Mouse (Mus musculus): ENCODE data around the gene Wtap.
"Not testable (repeated sequence)": the region's sequence is repeated elsewhere in the genome, so short reads cannot be mapped to it uniquely, and the experiment has no call there.

Gene Wtap

DNA sequence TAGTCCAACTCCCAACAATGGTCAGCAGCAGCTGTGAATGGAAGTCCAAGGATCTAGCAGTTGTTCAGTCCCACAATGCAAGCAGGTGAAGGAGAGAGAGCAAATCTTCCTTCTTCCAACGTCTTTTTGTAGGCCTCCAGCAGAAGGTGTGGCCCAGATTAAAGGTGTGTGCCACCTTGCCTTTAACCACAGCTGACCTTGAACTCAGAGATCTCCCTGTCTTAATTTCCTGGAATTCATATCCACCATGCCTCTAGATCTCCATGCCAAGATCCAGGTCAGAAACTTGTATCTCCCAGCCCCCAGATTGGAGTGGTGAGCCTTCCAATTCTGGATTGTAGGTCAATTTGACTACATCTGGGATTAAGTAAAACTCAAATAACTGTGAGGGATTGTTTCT lies at the start of gene Wtap:
Gene Wtap (minus strand): TSS at position 101 of the 400 bp plus-strand sequence.
- TF ChIP-seq GATA4 (IDR thresholded peaks at IDR 0.05; ENCODE audit: insufficient replicate concordance, low read length): no peak

DNA sequence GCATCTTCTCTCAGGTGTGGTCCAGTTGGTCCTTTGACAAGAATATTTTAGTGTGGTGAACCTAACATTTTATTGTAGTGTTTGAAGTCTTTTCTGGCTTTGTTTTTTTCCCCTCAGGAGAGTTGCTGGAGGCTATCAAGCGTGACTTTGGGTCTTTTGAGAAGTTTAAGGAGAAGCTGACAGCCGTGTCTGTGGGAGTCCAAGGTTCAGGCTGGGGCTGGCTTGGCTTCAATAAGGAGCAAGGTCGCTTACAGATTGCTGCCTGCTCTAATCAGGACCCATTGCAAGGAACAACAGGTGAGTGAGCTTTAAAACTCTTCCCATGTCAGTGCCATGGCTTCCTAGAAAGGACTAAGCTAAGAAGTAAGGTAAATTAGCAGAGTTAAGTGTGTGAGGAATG lies 19.3 kb upstream of the Wtap start:
- no peak for TF ChIP-seq GATA4 (IDR thresholded peaks at IDR 0.05; ENCODE audit: insufficient replicate concordance, low read length)

DNA sequence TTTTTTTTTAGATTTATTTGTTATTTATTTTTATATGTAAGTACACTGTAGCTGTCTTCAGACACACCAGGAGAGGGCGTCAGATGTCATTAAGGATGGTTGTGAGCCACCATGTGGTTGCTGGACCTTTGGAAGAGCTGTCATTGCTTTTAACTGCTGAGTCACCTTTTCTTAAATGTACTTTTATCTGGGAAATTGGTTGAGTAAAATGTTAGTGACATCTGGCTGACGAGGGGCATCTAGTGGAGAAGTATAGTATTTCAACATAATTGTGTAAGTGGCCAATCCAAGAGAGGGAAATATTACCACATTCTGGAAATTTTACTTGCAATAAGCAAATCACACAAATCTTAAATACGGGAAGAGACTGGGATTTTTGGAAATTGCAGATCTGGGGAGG lies 15.9 kb upstream of the Wtap start:
- TF ChIP-seq GATA4 (IDR thresholded peaks at IDR 0.05; ENCODE audit: insufficient replicate concordance, low read length): no peak

DNA sequence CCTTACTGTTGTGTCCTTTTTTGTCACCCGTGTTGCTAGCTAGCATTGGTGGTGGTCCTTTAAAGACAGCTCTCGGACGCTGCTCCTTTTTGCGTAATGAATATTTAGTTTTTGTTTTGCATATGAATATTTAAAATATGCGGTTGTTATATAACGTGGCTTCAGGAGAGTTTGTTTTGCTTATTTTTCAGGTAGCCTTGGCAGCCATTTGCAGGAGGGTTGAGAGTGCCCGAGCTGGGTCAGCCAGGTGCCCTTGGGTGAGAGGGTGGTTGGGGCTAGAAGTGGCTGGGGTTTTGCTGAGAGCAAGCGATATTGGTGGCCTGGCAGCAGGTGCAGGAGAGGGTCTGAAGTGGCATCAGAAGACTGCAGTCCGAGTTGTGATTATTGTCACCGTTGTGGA lies 14.6 kb upstream of the Wtap start:
- no peak for TF ChIP-seq GATA4 (IDR thresholded peaks at IDR 0.05; ENCODE audit: insufficient replicate concordance, low read length)

DNA sequence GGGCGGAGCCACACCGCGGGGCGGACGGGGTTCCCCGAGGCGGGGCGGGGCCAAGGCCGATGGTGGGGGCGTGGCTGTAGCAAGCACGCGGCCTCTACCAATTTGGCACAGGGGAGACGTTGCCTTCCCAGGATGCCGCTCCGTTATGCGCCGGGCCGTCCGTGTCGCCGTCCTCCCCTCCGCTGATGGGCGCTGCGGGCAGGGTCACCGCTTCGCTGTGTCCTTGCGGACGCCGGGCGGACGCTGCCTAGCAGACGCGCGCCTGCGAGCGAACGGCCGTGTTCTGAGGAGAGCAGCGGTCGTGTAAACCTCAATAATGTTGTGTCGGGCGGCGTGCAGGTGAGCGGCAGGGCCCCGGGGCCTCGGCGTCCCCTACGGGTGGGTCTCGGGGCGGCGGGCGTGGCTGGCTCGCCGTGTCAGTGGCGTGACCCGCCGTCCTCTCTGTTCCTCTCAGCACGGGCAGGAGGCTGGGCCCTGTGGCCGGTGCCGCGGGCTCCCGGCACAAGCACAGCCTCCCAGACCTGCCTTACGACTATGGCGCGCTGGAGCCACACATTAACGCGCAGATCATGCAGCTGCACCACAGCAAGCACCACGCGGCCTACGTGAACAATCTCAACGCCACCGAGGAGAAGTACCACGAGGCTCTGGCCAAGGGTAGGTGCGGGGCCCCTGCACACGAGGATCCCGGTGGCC lies 13.9 kb upstream of the Wtap start:
- TF ChIP-seq GATA4 (IDR thresholded peaks at IDR 0.05; ENCODE audit: insufficient replicate concordance, low read length): peak; percentile 31; the same call in 1 of the 2 replicates

DNA sequence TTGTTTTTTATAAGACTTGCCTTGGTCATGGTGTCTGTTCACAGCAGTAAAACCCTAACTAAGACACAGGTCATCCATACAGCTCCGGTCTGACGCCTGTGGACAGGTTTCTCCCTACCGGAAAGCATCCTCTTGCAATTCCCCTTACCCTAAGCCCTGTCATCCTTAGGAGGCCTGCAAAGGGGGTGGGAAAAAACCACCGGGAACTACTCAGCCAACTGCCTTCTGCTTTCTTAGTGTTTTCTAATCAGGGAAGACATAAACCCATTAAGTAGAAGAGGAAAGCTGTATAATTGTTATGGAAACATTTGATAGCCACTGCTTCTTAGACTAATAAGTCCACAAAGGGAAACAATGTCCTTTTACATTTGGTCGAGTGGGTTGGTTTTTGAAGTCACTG lies 13.0 kb upstream of the Wtap start:
- no peak for TF ChIP-seq GATA4 (IDR thresholded peaks at IDR 0.05; ENCODE audit: insufficient replicate concordance, low read length)

DNA sequence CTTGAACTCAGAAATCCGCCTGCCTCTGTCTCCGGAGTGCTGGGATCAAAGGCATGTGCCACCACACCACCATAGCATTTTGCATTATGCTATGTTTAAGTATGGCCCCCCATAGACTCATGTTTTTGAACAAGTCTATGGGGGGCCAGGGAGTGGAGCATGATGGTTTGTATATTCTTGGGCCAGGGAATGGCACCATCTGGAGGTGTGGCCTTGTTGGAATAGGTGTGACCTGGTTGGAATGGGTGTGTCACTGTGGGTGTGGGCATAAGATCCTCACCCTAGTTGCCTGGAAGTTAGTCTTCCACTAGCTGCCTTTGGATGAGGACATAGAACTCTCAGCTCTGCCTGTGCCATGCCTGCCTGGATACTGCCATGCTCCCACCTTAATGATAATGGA lies 12.6 kb upstream of the Wtap start, which contains the start of gene Sod2:
Gene Sod2 (plus strand): TSS at position 301 of the 400 bp plus-strand sequence.
- not testable (repeated sequence) for TF ChIP-seq GATA4 (IDR thresholded peaks at IDR 0.05; ENCODE audit: insufficient replicate concordance, low read length)

DNA sequence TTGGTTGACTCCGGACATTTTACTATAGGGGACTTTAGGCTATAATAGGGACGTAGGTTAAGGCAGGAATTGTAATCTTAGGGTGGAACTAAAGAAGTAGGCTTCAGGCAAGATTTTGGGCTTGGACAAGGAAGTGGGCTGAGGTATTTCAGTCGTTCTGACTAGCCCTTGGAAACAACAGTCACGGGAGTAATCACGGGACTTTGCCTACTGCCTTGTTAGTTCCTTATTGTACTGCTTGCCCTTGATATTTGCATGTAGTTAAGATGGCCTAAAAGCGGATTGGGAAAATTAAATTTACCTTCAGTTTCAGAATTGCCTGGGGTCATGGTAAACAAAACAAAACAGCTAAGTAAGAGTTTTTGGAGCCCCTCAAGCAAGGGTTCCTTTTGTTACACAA lies 5.1 kb upstream of the Wtap start:
- no peak for TF ChIP-seq GATA4 (IDR thresholded peaks at IDR 0.05; ENCODE audit: insufficient replicate concordance, low read length)

DNA sequence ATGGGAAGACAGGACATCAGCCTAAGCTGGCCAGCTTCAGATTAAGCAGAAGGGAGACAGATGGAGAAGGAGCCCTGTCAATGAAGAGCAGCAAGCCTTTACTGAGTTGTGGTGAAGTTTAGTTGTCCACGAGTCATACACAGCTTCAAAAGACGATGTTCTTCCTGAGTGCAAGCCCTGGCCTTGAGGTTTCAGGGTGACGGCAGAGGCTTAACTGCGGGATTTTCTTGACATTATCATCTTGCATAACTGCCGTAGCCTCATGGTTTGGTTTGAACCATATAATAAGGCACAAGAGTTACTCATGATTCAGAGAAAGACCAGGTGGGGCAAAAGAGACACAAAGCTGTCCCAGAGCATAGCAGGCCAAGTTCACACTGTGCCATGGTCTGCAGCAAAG lies 3.9 kb upstream of the Wtap start:
- no peak for TF ChIP-seq GATA4 (IDR thresholded peaks at IDR 0.05; ENCODE audit: insufficient replicate concordance, low read length)

DNA sequence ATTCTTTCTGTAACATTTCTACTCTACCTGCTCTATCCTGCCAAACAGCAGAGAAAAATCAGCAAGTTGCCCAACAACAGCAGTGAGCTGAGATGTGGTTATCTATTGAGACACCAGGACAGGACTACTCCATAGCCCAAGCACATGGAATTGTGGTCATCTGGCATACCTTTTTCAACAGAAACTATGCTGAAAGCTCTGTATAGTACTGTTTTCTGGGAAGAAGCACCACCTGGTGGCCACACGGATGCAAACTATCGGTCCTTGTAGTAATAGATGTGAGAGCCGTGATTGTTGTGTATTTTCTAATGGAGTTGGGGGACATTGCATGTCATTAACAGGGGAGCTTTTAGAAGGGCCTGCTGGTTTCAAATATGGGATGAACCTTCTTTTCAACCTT lies 2.4 kb upstream of the Wtap start:
- TF ChIP-seq GATA4 (IDR thresholded peaks at IDR 0.05; ENCODE audit: insufficient replicate concordance, low read length): no peak

DNA sequence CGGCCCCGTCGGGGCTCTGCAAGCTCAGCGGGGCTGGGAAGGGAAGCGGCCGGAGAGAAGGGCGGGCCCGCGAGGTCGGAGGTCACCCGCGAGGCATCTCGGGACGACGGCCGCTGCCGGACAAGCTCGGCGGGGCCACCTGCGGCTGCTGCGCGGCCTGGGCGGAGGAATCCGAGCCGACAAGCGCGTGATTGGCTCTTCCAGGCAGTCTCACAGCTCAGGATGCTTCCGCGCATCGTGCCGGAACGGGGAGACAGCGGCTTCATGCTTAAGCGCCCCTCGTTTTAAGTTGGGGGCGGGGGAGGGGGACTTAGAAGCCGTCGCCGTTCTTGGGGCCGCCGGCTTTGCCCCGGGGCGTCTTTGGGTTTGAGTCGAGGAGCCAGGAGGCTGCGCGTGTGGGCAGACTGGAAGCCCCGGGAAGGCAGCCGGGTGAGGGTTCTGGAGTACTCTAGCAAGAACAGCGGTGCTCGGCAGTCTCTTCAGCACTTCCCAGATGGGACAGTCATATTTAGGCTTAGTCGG lies 1.4 kb downstream of the Wtap start:
- no peak; the same call in 1 of the 2 replicates for TF ChIP-seq GATA4 (IDR thresholded peaks at IDR 0.05; ENCODE audit: insufficient replicate concordance, low read length)

DNA sequence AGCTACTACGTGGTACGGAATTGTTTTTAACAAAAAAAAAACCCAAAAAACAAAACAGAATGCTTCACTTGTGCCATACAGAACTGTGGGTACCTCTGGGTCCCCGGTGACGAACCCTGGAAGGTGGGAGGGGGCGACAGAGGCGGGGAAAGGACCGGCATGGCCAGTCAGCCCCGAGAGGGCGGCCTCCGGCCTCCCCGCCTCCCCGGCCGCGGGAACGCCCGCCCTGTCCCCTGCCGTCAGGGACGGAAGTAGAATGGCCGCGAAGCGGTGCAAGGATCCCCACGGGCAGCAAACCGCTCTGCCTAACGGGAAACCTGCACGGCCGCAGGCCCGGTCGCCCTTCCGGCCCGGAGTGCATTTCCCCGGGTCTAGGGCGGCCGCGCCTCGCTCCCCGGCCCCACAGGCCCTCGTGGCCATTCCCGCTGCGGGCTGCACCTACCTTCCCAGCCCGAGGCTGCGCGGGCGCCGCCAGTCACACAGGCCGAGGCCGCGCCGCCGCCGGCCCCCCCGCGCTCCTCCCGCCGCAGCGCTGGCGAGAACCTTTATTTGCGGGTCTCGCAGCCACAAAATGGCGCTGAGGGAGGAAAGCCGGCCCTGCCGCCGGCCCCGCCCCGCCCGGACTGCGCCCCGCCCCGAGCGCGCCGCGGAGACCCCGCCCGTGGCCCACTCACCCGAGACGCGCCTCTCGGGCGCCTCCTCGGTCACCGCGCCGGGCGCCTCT lies 2.2 kb downstream of the Wtap start:
- TF ChIP-seq GATA4 (IDR thresholded peaks at IDR 0.05; ENCODE audit: insufficient replicate concordance, low read length): no peak

DNA sequence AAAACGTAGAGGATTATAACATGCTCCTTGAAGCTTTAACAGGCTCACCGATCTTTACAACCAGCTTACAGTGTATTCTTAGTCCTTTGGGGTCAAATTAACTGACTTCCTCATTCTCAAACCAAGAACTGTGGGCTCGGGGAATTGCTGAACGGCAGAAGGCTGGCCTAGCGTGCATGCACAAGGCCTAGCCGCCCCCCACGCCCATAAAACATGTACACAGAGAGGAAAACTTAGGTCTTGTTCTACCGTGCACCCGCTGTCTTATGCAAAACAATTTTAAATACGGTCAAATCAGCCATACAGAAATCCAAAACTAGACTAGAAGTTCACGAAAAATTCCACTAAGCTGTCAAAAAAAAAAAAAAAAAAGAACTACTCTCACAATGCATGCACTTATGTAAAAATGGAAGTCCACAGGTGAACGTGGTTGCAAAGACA lies 2.8 kb downstream of the Wtap start:
- TF ChIP-seq GATA4 (IDR thresholded peaks at IDR 0.05; ENCODE audit: insufficient replicate concordance, low read length): no peak

DNA sequence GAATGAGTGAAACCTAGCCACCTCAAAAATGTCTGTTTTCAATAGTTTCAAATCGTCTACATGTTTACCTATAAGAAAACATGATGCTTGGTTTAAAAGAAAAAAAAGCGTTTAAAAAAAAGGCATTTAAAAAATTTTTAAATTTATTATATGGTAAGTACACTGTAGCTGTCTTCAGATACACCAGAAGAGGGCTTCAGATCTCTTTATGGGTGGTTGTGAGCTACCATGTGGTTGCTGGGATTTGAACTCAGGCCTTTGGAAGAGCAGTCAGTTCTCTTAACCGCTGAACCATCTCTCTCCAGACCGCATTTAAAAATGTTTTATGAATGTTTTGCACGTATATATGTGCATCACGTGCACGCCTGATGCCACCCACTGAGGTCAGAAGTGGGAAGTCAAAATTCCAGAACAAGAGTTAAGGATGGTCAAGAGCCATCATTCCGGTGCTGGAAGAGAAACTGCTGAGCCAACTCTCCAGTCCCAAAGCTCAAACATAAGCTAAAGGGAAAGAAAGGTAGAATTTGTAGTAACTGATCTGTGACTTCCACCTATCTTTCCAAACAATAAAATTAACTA lies 3.3 kb downstream of the Wtap start:
- TF ChIP-seq GATA4 (IDR thresholded peaks at IDR 0.05; ENCODE audit: insufficient replicate concordance, low read length): no peak

DNA sequence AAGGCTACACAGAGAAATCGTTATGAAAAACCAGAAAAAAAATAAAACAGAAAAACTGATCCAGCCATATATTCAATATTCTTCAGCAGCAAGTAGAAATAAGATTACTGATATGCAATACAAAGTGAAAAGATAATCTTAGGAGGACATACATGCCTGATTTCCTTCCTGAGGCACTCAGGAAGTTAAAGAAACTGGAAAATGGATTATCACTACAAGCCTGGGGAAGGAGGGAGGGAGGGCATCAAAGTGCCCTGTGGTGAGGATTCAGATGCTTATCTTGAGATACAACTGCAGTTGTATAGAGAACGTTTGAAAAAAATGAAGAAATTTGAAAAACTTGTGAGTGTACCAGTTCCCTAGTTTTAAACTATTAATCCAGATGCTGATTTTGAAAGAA lies 10.0 kb downstream of the Wtap start:
- no peak for TF ChIP-seq GATA4 (IDR thresholded peaks at IDR 0.05; ENCODE audit: insufficient replicate concordance, low read length)

DNA sequence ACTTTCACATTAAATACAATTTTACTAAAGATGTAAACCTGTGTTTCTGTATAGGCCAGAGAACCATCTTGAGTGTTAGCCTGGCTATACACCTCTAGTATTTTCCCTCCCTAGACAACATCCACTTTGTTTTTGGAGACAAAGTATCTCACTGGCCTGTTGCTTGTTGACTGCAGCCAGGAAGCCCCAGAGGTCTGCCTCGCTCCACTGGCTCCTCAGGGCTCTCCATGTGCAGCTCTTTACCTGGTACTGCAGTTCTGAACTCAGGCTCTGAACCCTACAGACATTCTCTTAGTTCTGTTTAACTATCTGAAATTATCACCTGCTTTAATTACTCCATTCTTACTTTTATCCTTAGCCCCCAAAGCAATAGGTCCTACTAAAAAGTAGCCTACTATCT lies 15.4 kb downstream of the Wtap start:
- TF ChIP-seq GATA4 (IDR thresholded peaks at IDR 0.05; ENCODE audit: insufficient replicate concordance, low read length): no peak

All from liver, adult (tissue).